Mouse (Mus musculus): ENCODE data around the gene Gm21981.
A peak's percentile ranks its signal among the peaks of the same experiment; 100 is the strongest.

DNA sequence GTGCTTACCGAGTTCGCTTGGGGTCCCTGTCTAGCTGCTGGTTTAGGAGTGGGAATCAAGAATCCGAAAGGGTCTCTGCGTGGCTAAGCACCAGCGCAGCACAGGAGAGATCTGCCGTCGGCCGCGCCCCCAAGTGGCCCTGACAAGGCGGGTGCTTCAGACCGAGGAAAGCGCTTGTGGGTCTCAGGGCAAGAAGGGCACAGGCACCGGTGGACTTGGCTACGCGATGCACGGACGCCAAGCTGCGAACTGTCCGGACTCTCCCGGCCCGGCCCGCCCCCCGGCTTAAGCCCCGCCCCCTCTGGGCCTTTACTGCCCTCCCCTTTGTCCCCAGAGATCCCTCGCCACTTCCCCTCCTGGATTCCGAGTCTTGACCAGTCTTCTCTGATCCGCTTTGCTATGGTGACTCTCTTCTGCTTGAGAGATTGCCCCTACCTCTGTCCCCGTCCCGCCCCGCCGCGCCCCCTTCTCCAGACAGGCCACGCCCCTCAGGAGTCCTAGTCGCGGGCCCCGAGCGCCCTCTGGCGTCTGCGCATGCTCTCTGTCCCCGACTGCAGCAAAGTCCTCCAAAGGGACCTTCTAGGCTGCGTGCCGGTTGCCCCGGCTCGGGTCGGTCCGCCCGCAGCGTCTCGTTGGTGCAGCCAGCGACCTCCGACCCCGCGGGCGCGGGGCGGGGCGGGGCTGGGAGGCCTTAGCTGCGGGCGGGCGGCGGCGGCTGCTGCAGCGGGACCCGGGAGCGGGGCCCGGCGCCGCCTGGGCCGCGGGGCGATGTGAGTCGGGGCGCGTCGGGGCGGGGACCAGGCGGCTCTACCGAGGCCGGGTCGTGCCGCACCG lies 465 bp upstream of the Gm21981 start, which contains the start of gene Prickle4:
- TF ChIP-seq CTCF (IDR thresholded peaks at IDR 0.05; ENCODE audit: extremely low read depth, insufficient read length, insufficient replicate concordance, low read depth, low read length) (peak; percentile 64), POLR2A (IDR thresholded peaks at IDR 0.05; ENCODE audit: low read depth, low read length) (no peak)

Measured in small intestine, adult 2 months (tissue).